Mouse (Mus musculus) kidney, adult 18-20 months (tissue): ENCODE data around the gene Togaram1.

Source experiments
- DNase-seq: peaks from one replicate; pipeline ENCODE4 v3.0.0; 2021

Togaram1 gene

GRCm38 (mm10) chr12:65058203-65058602, 92.6 kb downstream of the Togaram1 start:
- DNase-seq, result no peak

DNA sequence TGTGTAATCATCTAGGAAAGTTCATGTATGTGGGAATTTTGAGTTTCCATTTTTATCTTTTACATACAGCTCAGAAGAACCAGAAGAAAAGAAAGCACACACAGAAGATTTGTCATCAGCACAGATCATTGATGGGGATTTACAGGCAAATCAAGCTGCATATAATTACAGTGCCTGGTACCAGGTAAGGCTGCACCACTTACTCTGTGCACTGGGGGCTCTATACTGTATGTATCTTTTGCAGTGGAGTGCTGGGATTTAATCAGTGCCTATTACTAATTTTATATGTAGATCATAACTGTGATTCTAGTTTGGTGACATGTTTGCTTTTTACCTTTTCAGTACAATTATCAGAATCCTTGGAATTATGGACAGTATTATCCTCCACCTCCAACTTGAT, 95.5 kb downstream of the Togaram1 start:
- DNase-seq, result no peak

- DNase-seq, result no peak
Observed at GRCm38 (mm10) chr12:65065241-65065640, 99.6 kb downstream of the Togaram1 start.

- no peak for DNase-seq
Observed at GRCm38 (mm10) chr12:65066234-65066633, 100.6 kb downstream of the Togaram1 start.

- no peak for DNase-seq
Observed at GRCm38 (mm10) chr12:65068409-65068808, 102.8 kb downstream of the Togaram1 start.
